Mouse (Mus musculus): ENCODE measurements at regions not wholly inside any gene's neighbourhood (a gene's known extent, or its start where the extent isn't known, plus 50 kb on each side); places are given as distances from the start of the nearest gene placed in this dataset.

DNA sequence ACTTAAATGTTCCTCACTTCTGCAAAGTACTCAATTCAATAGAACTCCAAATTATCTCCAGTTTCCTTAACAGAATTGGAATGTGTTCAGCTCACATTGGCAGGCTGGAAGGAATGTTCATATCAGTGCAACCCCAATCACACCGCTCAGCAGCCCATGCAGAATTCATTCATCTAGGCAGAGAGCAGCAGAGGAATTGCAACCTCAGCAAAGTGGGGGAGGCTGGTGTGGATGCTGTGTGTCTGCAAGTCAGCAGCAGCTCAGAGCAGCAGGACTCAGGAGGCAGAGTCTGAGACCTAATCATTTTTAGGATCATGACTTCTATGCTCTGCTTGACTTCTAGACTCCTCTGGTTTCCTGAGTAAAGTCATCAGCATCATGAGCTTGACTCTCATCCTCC is 100.7 kb upstream of the Chrna7 start:
- DNase-seq (ENCODE audit: low spot score in 2 of 2): no peak

GRCm38 (mm10) chr7:63319594-63319993 is 107.2 kb upstream of the Chrna7 start:
- DNase-seq (ENCODE audit: low spot score in 2 of 2): peak in 1 of 2 experiments; percentile 74

- DNase-seq (ENCODE audit: low spot score in 2 of 2): no peak
These were observed 108.8 kb upstream of the Chrna7 start for GRCm38 (mm10) chr7:63321171-63321570.

DNA sequence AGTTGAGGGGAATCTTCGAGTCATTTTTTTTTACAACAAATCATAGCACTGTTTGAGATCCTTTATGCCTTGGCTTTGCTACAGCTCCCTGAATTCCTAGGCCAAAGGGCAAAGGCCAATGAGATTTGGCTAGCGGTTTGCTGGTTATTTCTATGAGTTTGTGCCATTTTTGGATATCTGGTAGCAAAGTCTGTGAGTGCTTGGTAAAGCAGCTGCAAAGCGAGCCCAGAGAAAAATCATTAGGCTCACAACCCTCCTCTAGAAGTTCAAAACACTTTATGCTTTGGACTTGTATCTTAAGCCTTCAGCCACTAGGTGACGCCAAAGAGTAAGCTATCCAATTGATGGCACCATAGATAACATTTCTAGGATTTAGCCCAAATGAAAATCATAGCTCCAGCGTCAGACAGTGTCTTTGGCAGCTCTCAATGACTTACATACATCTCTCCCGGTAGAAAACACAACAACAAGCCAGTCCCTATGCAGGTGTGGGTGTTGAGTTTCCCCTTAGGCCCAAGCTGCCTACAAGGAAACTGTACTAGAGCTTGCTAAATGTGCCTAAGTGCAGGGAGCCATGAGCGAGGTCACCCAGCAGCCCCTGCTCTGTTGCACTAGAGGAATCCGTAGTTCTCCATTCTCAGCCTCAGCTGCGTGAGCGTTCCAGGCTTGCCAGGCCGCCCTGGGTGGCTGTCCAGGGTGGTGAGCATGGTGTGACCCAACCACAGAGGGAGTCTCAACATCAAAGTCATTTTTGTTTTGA is 109.8 kb upstream of the Chrna7 start:
- DNase-seq (ENCODE audit: low spot score in 2 of 2): peak in 1 of 2 experiments; percentile 82

- peak in 1 of 2 experiments; percentile 67 for DNase-seq (ENCODE audit: low spot score in 2 of 2)
These were observed 109.4 kb upstream of the Otud7a start for GRCm38 (mm10) chr7:63335146-63335545.

DNA sequence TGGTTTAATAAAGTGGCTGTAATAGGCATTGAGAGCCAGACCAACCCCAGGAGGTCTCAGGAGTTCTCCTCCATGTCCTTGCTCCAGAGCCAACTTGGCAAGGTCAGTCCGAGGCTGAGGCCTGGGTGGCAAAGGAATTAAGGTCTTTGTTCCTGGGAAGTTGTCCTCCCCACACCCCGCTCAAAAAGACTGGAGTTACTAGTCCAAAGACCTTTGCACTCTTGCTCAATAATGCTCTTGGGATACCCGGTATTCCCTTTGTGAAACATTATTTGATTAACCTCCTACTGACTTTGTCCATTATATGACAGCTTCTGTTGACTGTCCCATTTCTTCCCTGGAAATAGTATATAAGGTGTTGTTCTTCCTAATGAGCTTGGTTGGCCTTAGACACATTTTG is 108.5 kb upstream of the Otud7a start:
- no peak for DNase-seq (ENCODE audit: low spot score in 2 of 2)

DNA sequence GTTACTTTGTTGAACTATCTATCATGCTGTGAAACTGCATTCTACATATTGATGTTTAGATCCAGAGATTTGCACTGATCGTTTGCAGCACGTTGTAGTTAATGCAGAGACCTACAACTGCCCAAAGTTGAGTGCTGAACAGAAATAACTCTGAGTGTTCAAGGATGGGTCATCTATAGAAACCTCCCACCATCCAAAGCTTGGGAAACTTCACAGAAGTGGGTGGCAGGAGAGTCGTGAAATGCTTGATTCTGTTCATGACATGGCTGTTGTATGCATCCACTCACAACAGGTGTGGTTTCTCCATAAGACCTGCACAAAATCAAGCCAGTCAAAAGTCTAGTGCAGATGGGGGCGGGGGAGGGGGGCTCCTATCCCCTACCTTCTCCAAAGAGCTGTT is 102.8 kb upstream of the Otud7a start:
- DNase-seq (ENCODE audit: low spot score in 2 of 2): no peak

GRCm38 (mm10) chr7:63345671-63346392 is 98.7 kb upstream of the Otud7a start:
- DNase-seq (ENCODE audit: low spot score in 2 of 2): peak; percentile 83 to 93

- DNase-seq (ENCODE audit: low spot score in 2 of 2): peak; percentile 40 to 54
These were observed 98.2 kb upstream of the Otud7a start for GRCm38 (mm10) chr7:63346393-63346730.

Measured in left cerebral cortex, adult 9 months (tissue).